Mouse (Mus musculus) MEL (cell line): ENCODE measurements around the gene Znrf4. TPM values are rescaled to one million over a fixed set of nuclear protein-coding genes. Genes with fewer than 3 reads are reported as not detected.

ENCODE experiments used
- DNase-seq: peaks from one replicate; pipeline ENCODE4 v3.0.0; 2011; ENCODE audit warnings: low read depth, low spot score
- H3K27ac ChIP-seq: 2 replicates; pipeline ENCODE4 v1.5.1; 2012; ENCODE audit warnings: low read depth, mild to moderate bottlenecking, control low read depth, low read length, moderate library complexity; ENCODE audit not compliant: control insufficient read depth
- H3K27me3 ChIP-seq, 2 experiments: fragments of 150-350 bp in 1 of 2; sonication (generic) in 1 of 2; 2 replicates each; pipeline ENCODE4 v1.6.1; 2012; ENCODE audit warnings: low read length in 2 of 2, mild to moderate bottlenecking in 2 of 2, improper control_type of control experiment in 1 of 2, moderate library complexity in 1 of 2; ENCODE audit not compliant: insufficient read depth in 2 of 2, control insufficient read depth in 1 of 2
- H3K36me3 ChIP-seq, 2 experiments: 2 replicates each; pipeline ENCODE4 v1.6.1; 2012 to 2014; ENCODE audit warnings: low read length in 2 of 2, improper control_type of control experiment in 1 of 2, inconsistent platforms in 1 of 2, mild to moderate bottlenecking in 1 of 2; ENCODE audit not compliant: insufficient read depth in 2 of 2, control insufficient read depth in 1 of 2
- H3K4me1 ChIP-seq, 2 experiments: fragments of 150-350 bp in 1 of 2; sonication (generic) in 1 of 2; 2 replicates each; pipeline ENCODE4 v1.6.1; 2012; ENCODE audit warnings: low read length in 2 of 2, improper control_type of control experiment in 1 of 2, mild to moderate bottlenecking in 1 of 2; ENCODE audit not compliant: insufficient read depth in 2 of 2, control insufficient read depth in 1 of 2
- H3K4me3 ChIP-seq, 2 experiments: fragments of 150-350 bp in 1 of 2; sonication (generic) in 1 of 2; 2 replicates each; pipeline ENCODE4 v1.5.1; 2012; ENCODE audit warnings: low read depth in 2 of 2, low read length in 2 of 2, mild to moderate bottlenecking in 2 of 2, moderate library complexity in 2 of 2, control low read depth in 1 of 2, improper control_type of control experiment in 1 of 2; ENCODE audit not compliant: control insufficient read depth in 1 of 2, insufficient read depth in 1 of 2
- H3K79me2 ChIP-seq: 2 replicates; pipeline ENCODE4 v1.6.1; 2012; ENCODE audit warnings: mild to moderate bottlenecking, low read length, moderate library complexity; ENCODE audit not compliant: control insufficient read depth, poor library complexity, insufficient read depth
- H3K9ac ChIP-seq: 2 replicates; pipeline ENCODE4 v1.6.1; 2012; ENCODE audit warnings: low read depth, mild to moderate bottlenecking, control low read depth, low read length, moderate library complexity; ENCODE audit not compliant: control insufficient read depth, poor library complexity, severe bottlenecking
- H3K9me3 ChIP-seq: fragments of 150-350 bp; sonication (generic); replicated peaks from 2 replicates; pipeline ENCODE4 v1.6.1; 2012; ENCODE audit warnings: mild to moderate bottlenecking, low read length, improper control_type of control experiment, moderate library complexity; ENCODE audit not compliant: insufficient read depth
- CHD1 ChIP-seq: IDR thresholded peaks from 2 replicates; pipeline ENCODE4 v1.6.1; 2012; ENCODE audit warnings: low read depth, mild to moderate bottlenecking, inconsistent platforms, low read length, improper control_type of control experiment
- CHD2 ChIP-seq: IDR thresholded peaks from 2 replicates; pipeline ENCODE4 v1.6.1; 2011; ENCODE audit warnings: low read length, improper control_type of control experiment
- CTCF ChIP-seq, 3 experiments: IDR thresholded peaks in 2 of 3; conservative IDR thresholded peaks in 1 of 3; 2 replicates each; pipeline ENCODE4 v1.5.1; 2011 to 2012; ENCODE audit warnings: low read length in 3 of 3, low read depth in 2 of 3, mild to moderate bottlenecking in 2 of 3, improper control_type of control experiment in 1 of 3, inconsistent platforms in 1 of 3, mixed read lengths in 1 of 3, moderate library complexity in 1 of 3; ENCODE audit not compliant: control insufficient read depth in 1 of 3, insufficient read depth in 1 of 3, poor library complexity in 1 of 3, severe bottlenecking in 1 of 3
- ELF1 ChIP-seq: IDR thresholded peaks from 2 replicates; pipeline ENCODE4 v1.6.1; 2014; ENCODE audit warnings: low read depth, mild to moderate bottlenecking, inconsistent platforms, low read length, improper control_type of control experiment, moderate library complexity
- EP300 ChIP-seq, 2 experiments: IDR thresholded peaks; 2 replicates each; pipeline ENCODE4 v1.6.1; 2011; ENCODE audit warnings: improper control_type of control experiment in 2 of 2, low read length in 2 of 2, low read depth in 1 of 2, mild to moderate bottlenecking in 1 of 2
- ETS1 ChIP-seq: IDR thresholded peaks from 2 replicates; pipeline ENCODE4 v1.6.1; 2012; ENCODE audit warnings: low read depth, mild to moderate bottlenecking, inconsistent platforms, low read length, improper control_type of control experiment, moderate library complexity
- GABPA ChIP-seq: IDR thresholded peaks from 2 replicates; pipeline ENCODE4 v1.6.1; 2012; ENCODE audit warnings: low read depth, mild to moderate bottlenecking, inconsistent platforms, low read length, improper control_type of control experiment, moderate library complexity
- HCFC1 ChIP-seq: IDR thresholded peaks from 2 replicates; pipeline ENCODE4 v1.6.1; 2012; ENCODE audit warnings: low read depth, mild to moderate bottlenecking, inconsistent platforms, low read length, improper control_type of control experiment, moderate library complexity
- KAT2A ChIP-seq: conservative IDR thresholded peaks from 2 replicates; pipeline ENCODE4 v1.6.1; 2012; ENCODE audit warnings: low read depth, low read length, improper control_type of control experiment, inconsistent platforms
- MAZ ChIP-seq: IDR thresholded peaks from 2 replicates; pipeline ENCODE4 v1.6.1; 2012; ENCODE audit warnings: low read depth, mild to moderate bottlenecking, inconsistent platforms, low read length, improper control_type of control experiment
- MEF2A ChIP-seq: IDR thresholded peaks from 2 replicates; pipeline ENCODE4 v1.6.1; 2014; ENCODE audit warnings: low read depth, mild to moderate bottlenecking, inconsistent platforms, low read length, improper control_type of control experiment; ENCODE audit not compliant: poor library complexity, insufficient replicate concordance, severe bottlenecking; ENCODE audit errors: extremely low read depth
- MXI1 ChIP-seq: IDR thresholded peaks from 2 replicates; pipeline ENCODE4 v1.6.1; 2011; ENCODE audit warnings: mild to moderate bottlenecking, low read depth, low read length, improper control_type of control experiment
- MYC ChIP-seq: IDR thresholded peaks from 2 replicates; pipeline ENCODE4 v1.6.1; 2011; ENCODE audit warnings: low read depth, mild to moderate bottlenecking, low read length, improper control_type of control experiment, moderate library complexity
- NRF1 ChIP-seq: IDR thresholded peaks from 2 replicates; pipeline ENCODE4 v1.6.1; 2014; ENCODE audit warnings: low read depth, mild to moderate bottlenecking, inconsistent platforms, low read length, improper control_type of control experiment, moderate library complexity; ENCODE audit not compliant: poor library complexity, insufficient read depth, severe bottlenecking
- POLR2A ChIP-seq, 2 experiments: IDR thresholded peaks; 2 replicates each; pipeline ENCODE4 v1.6.1; 2011 to 2012; ENCODE audit warnings: low read length in 2 of 2, mild to moderate bottlenecking in 2 of 2, control low read depth in 1 of 2, improper control_type of control experiment in 1 of 2, low read depth in 1 of 2, moderate library complexity in 1 of 2; ENCODE audit not compliant: control insufficient read depth in 1 of 2, insufficient read depth in 1 of 2, poor library complexity in 1 of 2
- POLR2AphosphoS2 ChIP-seq: IDR thresholded peaks from 2 replicates; pipeline ENCODE4 v1.6.1; 2011; ENCODE audit warnings: low read length, improper control_type of control experiment
- POLR2AphosphoS5 ChIP-seq: IDR thresholded peaks from 2 replicates; pipeline ENCODE4 v1.6.1; 2012; ENCODE audit warnings: low read depth, borderline replicate concordance, mild to moderate bottlenecking, inconsistent platforms, low read length, moderate library complexity, mixed read lengths
- RCOR1 ChIP-seq: IDR thresholded peaks from 2 replicates; pipeline ENCODE4 v1.6.1; 2012; ENCODE audit warnings: low read depth, mild to moderate bottlenecking, inconsistent platforms, low read length, improper control_type of control experiment
- SMC3 ChIP-seq: IDR thresholded peaks from 2 replicates; pipeline ENCODE4 v1.6.1; 2011; ENCODE audit warnings: low read depth, low read length, improper control_type of control experiment
- TAL1 ChIP-seq: IDR thresholded peaks from 2 replicates; pipeline ENCODE4 v1.6.1; 2012; ENCODE audit warnings: mild to moderate bottlenecking, inconsistent platforms, low read length, moderate library complexity, mixed read lengths
- TBP ChIP-seq: IDR thresholded peaks from 2 replicates; pipeline ENCODE4 v1.8.0; 2011; ENCODE audit warnings: low read depth, low read length, improper control_type of control experiment
- TCF12 ChIP-seq: IDR thresholded peaks from 2 replicates; pipeline ENCODE4 v1.6.1; 2014; ENCODE audit warnings: low read depth, mild to moderate bottlenecking, inconsistent platforms, low read length, improper control_type of control experiment, moderate library complexity
- UBTF ChIP-seq: IDR thresholded peaks from 2 replicates; pipeline ENCODE4 v1.6.1; 2012; ENCODE audit warnings: low read depth, mild to moderate bottlenecking, inconsistent platforms, low read length, improper control_type of control experiment, moderate library complexity, borderline replicate concordance; ENCODE audit not compliant: insufficient read depth
- USF1 ChIP-seq: IDR thresholded peaks from 2 replicates; pipeline ENCODE4 v1.6.1; 2014; ENCODE audit warnings: low read depth, mild to moderate bottlenecking, inconsistent platforms, low read length, improper control_type of control experiment, moderate library complexity
- USF2 ChIP-seq, 2 experiments: IDR thresholded peaks; 2 replicates each; pipeline ENCODE4 v1.6.1; 2011 to 2012; ENCODE audit warnings: improper control_type of control experiment in 2 of 2, low read length in 2 of 2, borderline replicate concordance in 1 of 2, inconsistent platforms in 1 of 2, low read depth in 1 of 2, mild to moderate bottlenecking in 1 of 2; ENCODE audit not compliant: insufficient read depth in 1 of 2
- ZC3H11A ChIP-seq: IDR thresholded peaks from 2 replicates; pipeline ENCODE4 v1.6.1; 2012; ENCODE audit warnings: low read depth, mild to moderate bottlenecking, inconsistent platforms, low read length, improper control_type of control experiment
- ZKSCAN1 ChIP-seq: IDR thresholded peaks from 2 replicates; pipeline ENCODE4 v1.6.1; 2012; ENCODE audit warnings: low read depth, mild to moderate bottlenecking, inconsistent platforms, low read length, improper control_type of control experiment, moderate library complexity
- ZMIZ1 ChIP-seq: IDR thresholded peaks from 2 replicates; pipeline ENCODE4 v1.6.1; 2012; ENCODE audit warnings: low read depth, mild to moderate bottlenecking, inconsistent platforms, low read length, improper control_type of control experiment, moderate library complexity
- ZNF384 ChIP-seq: IDR thresholded peaks from 2 replicates; pipeline ENCODE4 v1.6.1; 2012; ENCODE audit warnings: low read depth, mild to moderate bottlenecking, inconsistent platforms, low read length, improper control_type of control experiment
- polyA plus RNA-seq, 2 experiments: library from polyadenylated mRNA; stranded (reverse) in 1 of 2; unstranded in 1 of 2; fragments of >175 nt in 1 of 2; fragments of >200 nt in 1 of 2; gene quantifications; 2 replicates each; pipeline versions ENCODE4 v1.2.1 to v1.2.4; 2012; ENCODE audit warnings: low replicate concordance in 2 of 2, low read depth in 1 of 2; ENCODE audit not compliant: insufficient read length in 2 of 2, insufficient read depth in 1 of 2, missing spikeins in 1 of 2
- total RNA-seq: library from RNA; depleted of rRNA; stranded (reverse); fragments of 300-350 nt; gene quantifications from 2 replicates; pipeline ENCODE4 v1.2.3, GENCODE M21; 2012

Gene Znrf4
- total and polyA plus RNA-seq, 3 experiments = not detected

DNA sequence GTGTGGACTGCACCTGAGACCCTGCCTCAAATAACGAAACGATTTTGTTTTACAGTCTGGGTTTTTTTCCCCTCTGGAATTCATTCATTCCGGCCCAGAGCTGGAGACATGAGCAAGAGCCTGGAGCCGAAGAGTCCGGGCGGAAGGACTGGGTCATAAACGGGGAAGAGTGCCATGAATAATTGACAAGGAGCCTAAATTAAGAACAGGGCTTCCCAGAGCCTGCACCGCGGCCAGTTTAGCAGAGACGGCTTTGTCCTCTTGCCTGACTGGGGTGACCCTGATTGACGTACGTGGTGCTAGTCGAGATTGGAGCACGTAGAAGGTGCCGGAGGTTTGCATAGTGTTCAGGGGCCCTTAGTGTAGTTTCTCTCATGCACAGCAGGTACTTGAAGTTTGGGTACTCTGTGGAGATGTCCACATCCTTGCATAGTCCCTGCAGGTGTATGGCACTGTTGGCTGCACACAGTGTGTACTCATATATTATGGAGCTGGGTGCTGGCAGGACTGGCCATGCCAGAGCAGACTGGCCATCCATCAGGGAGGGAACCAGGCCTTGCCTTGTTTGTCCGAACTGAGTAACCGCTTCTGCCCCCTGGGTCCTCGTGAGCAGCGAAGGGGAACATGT, 34.9 kb downstream of the Znrf4 start:
- H3K9ac ChIP-seq = no peak overlapping the region
- H3K4me3 ChIP-seq = no peak overlapping the region
- H3K79me2 ChIP-seq = peaks cover 24% of the 10 kb centered on the region
- no peak overlapping the region for H3K27ac ChIP-seq
- TF ChIP-seq CHD1 (no peak), GABPA (no peak), POLR2AphosphoS5 (no peak), ZNF384 (no peak), MEF2A (no peak), TBP (no peak), CTCF (IDR thresholded peaks at IDR 0.05 in 2 of 3, conservative IDR thresholded peaks at IDR 0.05 in 1 of 3; ENCODE audit: control insufficient read depth in 1 of 3, insufficient read depth in 1 of 3, low read depth in 2 of 3, low read length in 3 of 3, poor library complexity in 1 of 3, severe bottlenecking in 1 of 3) (no peak), ETS1 (no peak), MYC (no peak), ZMIZ1 (no peak), KAT2A (no peak), ZC3H11A (no peak)
- peaks cover 2 to 19% of the 10 kb centered on the region in 2 experiments; a peak in 3 of 4 replicates for H3K4me1 ChIP-seq
- no peak for DNase-seq
- H3K36me3 ChIP-seq = no peaks in the 10 kb centered on the region
- no peaks in the 10 kb centered on the region for H3K9me3 ChIP-seq
- H3K27me3 ChIP-seq = no peaks in the 10 kb centered on the region

GRCm38 (mm10) chr17:56476402-56476752, 35.9 kb downstream of the Znrf4 start, which contains the start of gene Ptprs:
Ptprs (minus strand) TSS chr17:56476483.
- Histone ChIP-seq H3K36me3 (peaks cover 0 to 4% of the 10 kb centered on the region in 2 experiments; a peak in 1 of 4 replicates), H3K4me3 (peak within 1 kb of the TSS; percentile 90 to 93), H3K27ac (peak within 1 kb of the TSS; percentile 68), H3K79me2 (peaks cover 33% of the 10 kb centered on the region), H3K9me3 (no peaks in the 10 kb centered on the region), H3K9ac (peak within 1 kb of the TSS; percentile 88), H3K4me1 (peaks cover 5 to 26% of the 10 kb centered on the region in 2 experiments), H3K27me3 (no peaks in the 10 kb centered on the region)
- peak; percentile 97 for DNase-seq
- TF ChIP-seq CTCF (IDR thresholded peaks at IDR 0.05 in 2 of 3, conservative IDR thresholded peaks at IDR 0.05 in 1 of 3; ENCODE audit: control insufficient read depth in 1 of 3, insufficient read depth in 1 of 3, low read depth in 2 of 3, low read length in 3 of 3, poor library complexity in 1 of 3, severe bottlenecking in 1 of 3) (no peak), SMC3 (0 out of 2 replicates have a peak, but pooled peaks have one; percentile 3), TAL1 (no peak), POLR2AphosphoS2 (no peak), TCF12 (peak; percentile 29; the same call in 1 of the 2 replicates), USF2 (IDR thresholded peaks at IDR 0.05; ENCODE audit: borderline replicate concordance in 1 of 2, insufficient read depth in 1 of 2, low read depth in 1 of 2, low read length in 2 of 2) (peak; percentile 84 to 98), MYC (peak; percentile 100), MEF2A (no peak), HCFC1 (peak; percentile 77), NRF1 (peak; percentile 76), TBP (no peak), UBTF (no peak), CHD1 (no peak), USF1 (peak; percentile 100), EP300 (IDR thresholded peaks at IDR 0.05; ENCODE audit: low read depth in 1 of 2, low read length in 2 of 2) (peak in 1 of 2 experiments; percentile 31; a peak in 1 of 4 replicates), CHD2 (no peak), ZKSCAN1 (no peak), RCOR1 (no peak), KAT2A (no peak; the same call in 1 of the 2 replicates), MAZ (peak; percentile 88; the same call in 1 of the 2 replicates), ZNF384 (no peak), POLR2A (IDR thresholded peaks at IDR 0.05; ENCODE audit: control insufficient read depth in 1 of 2, insufficient read depth in 1 of 2, low read depth in 1 of 2, low read length in 2 of 2, poor library complexity in 1 of 2) (peak in 1 of 2 experiments; percentile 53; a peak in 1 of 4 replicates), MXI1 (peak; percentile 97), ELF1 (0 out of 2 replicates have a peak, but pooled peaks have one; percentile 60)
